Mouse (Mus musculus): ENCODE measurements at regions not wholly inside any gene's neighbourhood (a gene's known extent, or its start where the extent isn't known, plus 50 kb on each side); places are given as distances from the start of the nearest gene placed in this dataset.

GRCm38 (mm10) chr5:45278005-45278432 is 172.0 kb downstream of the Qdpr start:
- Histone ChIP-seq H3K27me3 (replicated peaks) (no peaks in the 10 kb centered on the region), H3K9ac (ENCODE audit: insufficient read depth, low read depth) (no peak overlapping the region), H3K27ac (ENCODE audit: insufficient read depth, low read depth) (no peak overlapping the region), H3K4me3 (replicated peaks in 1 of 3; ENCODE audit: low read depth in 2 of 3, low read length in 2 of 3, poor library complexity in 1 of 3) (no peak overlapping the region), H3K9me3 (replicated peaks; ENCODE audit: low read length) (no peaks in the 10 kb centered on the region), H3K36me3 (replicated peaks in 1 of 2; ENCODE audit: control insufficient read depth in 1 of 2, insufficient read depth in 1 of 2, low read length in 1 of 2) (no peaks in the 10 kb centered on the region), H3K4me1 (ENCODE audit: control insufficient read depth in 1 of 2, insufficient read depth in 2 of 2) (0 out of 4 replicates have a peak, but pooled peaks cover 0 to 3% of the 10 kb centered on the region in 2 experiments), H3K4me2 (ENCODE audit: insufficient read depth, low read depth, poor library complexity, severe bottlenecking) (no peak overlapping the region), H3K79me2 (replicated peaks; ENCODE audit: control insufficient read depth, extremely low read depth, insufficient read depth, poor library complexity, severe bottlenecking) (0 out of 2 replicates have a peak, but pooled peaks cover 3% of the 10 kb centered on the region)
- in situ Hi-C loops (cut with MboI; ENCODE audit: low pct_ligation_motif_present, low pct_unique_long_range_greater_than_20kb, low sequenced_read_pairs) (no loop called here), dilution Hi-C loops (cut with MboI; ENCODE audit: extremely low pct_ligation_motif_present, extremely low pct_unique_long_range_greater_than_20kb, low sequenced_read_pairs) (no loop called here)
- DNase-seq (ENCODE audit: extremely low read depth): no peak
- TF ChIP-seq MEF2A (IDR thresholded peaks at IDR 0.05; ENCODE audit: borderline replicate concordance, low read depth, low read length) (no peak), MYC (IDR thresholded peaks at IDR 0.05; ENCODE audit: low read depth, low read length) (no peak), POLR2AphosphoS2 (IDR thresholded peaks at IDR 0.05; ENCODE audit: low read depth, low read length) (no peak), E2F4 (IDR thresholded peaks at IDR 0.05; ENCODE audit: insufficient replicate concordance, low read depth, low read length) (no peak), CTCF (conservative IDR thresholded peaks at IDR 0.05 in 1 of 2, IDR thresholded peaks at IDR 0.05 in 1 of 2; ENCODE audit: low read depth in 2 of 2, low read length in 2 of 2) (no peak), SMC3 (IDR thresholded peaks at IDR 0.05; ENCODE audit: low read depth, low read length) (no peak), RAD21 (IDR thresholded peaks at IDR 0.05; ENCODE audit: low read depth, low read length) (no peak), RCOR1 (conservative IDR thresholded peaks at IDR 0.05; ENCODE audit: low read depth, low read length) (no peak), TBP (conservative IDR thresholded peaks at IDR 0.05; ENCODE audit: low read depth, low read length) (no peak), GABPA (IDR thresholded peaks at IDR 0.05; ENCODE audit: insufficient replicate concordance, low read depth, low read length) (no peak), JUN (IDR thresholded peaks at IDR 0.05; ENCODE audit: insufficient read depth, low read depth, low read length) (no peak), CHD2 (IDR thresholded peaks at IDR 0.05; ENCODE audit: low read length) (no peak), MAZ (IDR thresholded peaks at IDR 0.05; ENCODE audit: low read depth, low read length) (no peak), ZC3H11A (IDR thresholded peaks at IDR 0.05; ENCODE audit: low read depth, low read length) (no peak), IRF4 (IDR thresholded peaks at IDR 0.05; ENCODE audit: low read depth, low read length) (no peak), NRF1 (IDR thresholded peaks at IDR 0.05; ENCODE audit: low read depth, low read length) (no peak), CHD1 (IDR thresholded peaks at IDR 0.05; ENCODE audit: low read depth, low read length) (no peak), EP300 (IDR thresholded peaks at IDR 0.05; ENCODE audit: low read length) (no peak), ZNF384 (IDR thresholded peaks at IDR 0.05; ENCODE audit: low read depth, low read length) (no peak)

- H3K36me3 ChIP-seq (replicated peaks in 1 of 2; ENCODE audit: control insufficient read depth in 1 of 2, insufficient read depth in 1 of 2, low read length in 1 of 2): no peaks in the 10 kb centered on the region
- H3K4me3 ChIP-seq (replicated peaks in 1 of 3; ENCODE audit: low read depth in 2 of 3, low read length in 2 of 3, poor library complexity in 1 of 3): no peak overlapping the region
- no peak overlapping the region for H3K9ac ChIP-seq (ENCODE audit: insufficient read depth, low read depth)
- dilution Hi-C loops (cut with MboI; ENCODE audit: extremely low pct_ligation_motif_present, extremely low pct_unique_long_range_greater_than_20kb, low sequenced_read_pairs) (no loop called here), in situ Hi-C loops (cut with MboI; ENCODE audit: low pct_ligation_motif_present, low pct_unique_long_range_greater_than_20kb, low sequenced_read_pairs) (no loop called here)
- H3K9me3 ChIP-seq (replicated peaks; ENCODE audit: low read length): no peaks in the 10 kb centered on the region
- H3K4me1 ChIP-seq (ENCODE audit: control insufficient read depth in 1 of 2, insufficient read depth in 2 of 2): no peaks in the 10 kb centered on the region
- H3K4me2 ChIP-seq (ENCODE audit: insufficient read depth, low read depth, poor library complexity, severe bottlenecking): no peak overlapping the region
- TF ChIP-seq SMC3 (IDR thresholded peaks at IDR 0.05; ENCODE audit: low read depth, low read length) (no peak), ELF1 (IDR thresholded peaks at IDR 0.05; ENCODE audit: low read depth, low read length) (no peak), CHD2 (IDR thresholded peaks at IDR 0.05; ENCODE audit: low read length) (no peak), CTCF (conservative IDR thresholded peaks at IDR 0.05 in 1 of 2, IDR thresholded peaks at IDR 0.05 in 1 of 2; ENCODE audit: low read depth in 2 of 2, low read length in 2 of 2) (no peak), SIN3A (IDR thresholded peaks at IDR 0.05; ENCODE audit: low read length) (no peak)
- DNase-seq (ENCODE audit: extremely low read depth): no peak
- H3K27ac ChIP-seq (ENCODE audit: insufficient read depth, low read depth): no peak overlapping the region
- no peaks in the 10 kb centered on the region for H3K27me3 ChIP-seq (replicated peaks)
- no peaks in the 10 kb centered on the region; the same call in 1 of the 2 replicates for H3K79me2 ChIP-seq (replicated peaks; ENCODE audit: control insufficient read depth, extremely low read depth, insufficient read depth, poor library complexity, severe bottlenecking)
Observed at GRCm38 (mm10) chr5:45270679-45271078, 179.4 kb downstream of the Qdpr start.
